In genomic region chr8:82351268-82351943, GRCm38 (mm10) we compare ENCODE assay signal across 9 mouse cellular contexts. TPM values are rescaled to one million over a fixed set of nuclear protein-coding genes. Genes with fewer than 3 reads are reported as not detected.
DNase-seq lines count a peak whose midpoint lies in the region; ATAC-seq and TF ChIP-seq lines count a peak whose summit lies in the region.
"Had no signal": no experiment of that assay in that cellular context is flagged by ENCODE, and none has a peak within 500 bp of the region (broad histone marks: within the 10 kb centered on the region; RNA-seq: fewer than 3 reads in every experiment).

No protein-coding gene starts in this region.

- H3K9me3 ChIP-seq in kidney, embryonic 15.5 days (replicated peaks): no peaks in the 10 kb centered on the region
- H3K9me3 ChIP-seq: heart, embryonic 15.5 days; lung, embryonic 15.5 days had no signal

- H3K4me3 ChIP-seq in kidney, embryonic 15.5 days (replicated peaks): no peak overlapping the region
- H3K4me3 ChIP-seq in small intestine, adult 2 months (ENCODE audit: low read depth, low read length): no peak overlapping the region
- H3K4me3 ChIP-seq: heart, embryonic 15.5 days; lung, embryonic 15.5 days had no signal

- H3K4me1 ChIP-seq in kidney, embryonic 15.5 days: peaks cover 6% of the 10 kb centered on the region; the same call in 1 of the 2 replicates
- H3K4me1 ChIP-seq in small intestine, adult 2 months (ENCODE audit: control insufficient read depth, insufficient read depth, insufficient read length, low read length): peaks cover 20% of the 10 kb centered on the region; the same call in 1 of the 2 replicates
- H3K4me1 ChIP-seq: lung, embryonic 15.5 days had no signal

- 51% methylated on average over 1 of the region's 1 CpGs for WGBS in kidney, embryonic 15.5 days
- 23% methylated on average over 1 of the region's 1 CpGs for whole genome bisulfite sequencing in small intestine, adult 2 months

- no peaks in the 10 kb centered on the region for H3K27me3 ChIP-seq in kidney, embryonic 15.5 days
- no peaks in the 10 kb centered on the region for H3K27me3 ChIP-seq in small intestine, adult 2 months (ENCODE audit: control insufficient read depth, insufficient read depth, low read length)
- H3K27me3 ChIP-seq: heart, embryonic 15.5 days; lung, embryonic 15.5 days had no signal

- H3K27ac ChIP-seq in kidney, embryonic 15.5 days: no peak overlapping the region
- H3K27ac ChIP-seq in small intestine, adult 2 months (ENCODE audit: insufficient read depth, low read depth, low read length): peak overlapping the region; percentile 48
- H3K27ac ChIP-seq: heart, embryonic 15.5 days; lung, embryonic 15.5 days had no signal

- H3K9ac ChIP-seq in kidney, embryonic 15.5 days: no peak overlapping the region
- H3K9ac ChIP-seq: heart, embryonic 15.5 days; lung, embryonic 15.5 days had no signal

- peak; percentile 53; the same call in 1 of the 2 replicates for TF ChIP-seq CTCF in small intestine, adult 2 months (IDR thresholded peaks at IDR 0.05; ENCODE audit: extremely low read depth, insufficient read length, insufficient replicate concordance, low read depth, low read length)

- TF ChIP-seq POLR2A in small intestine, adult 2 months (IDR thresholded peaks at IDR 0.05; ENCODE audit: low read depth, low read length): no peak

- no peak for ATAC-seq in kidney, embryonic 15.5 days (replicated peaks; ENCODE audit: low FRiP score)

- peak; percentile 74 for DNase-seq in kidney, adult 9 months
- peak; percentile 46 for DNase-seq in NIH3T3 (ENCODE audit: low read depth)
- DNase-seq in induced T-regulatory cell, adult 2 months (ENCODE audit: low read depth): peak; percentile 76
- DNase-seq in retina, embryonic 14.5 days (ENCODE audit: low spot score): no peak
- no peak for DNase-seq in urinary bladder, adult 18-20 months (ENCODE audit: low spot score in 2 of 2)

- H3K4me2 ChIP-seq in kidney, embryonic 15.5 days: no peak overlapping the region
- H3K4me2 ChIP-seq: heart, embryonic 15.5 days; lung, embryonic 15.5 days had no signal

- no peaks in the 10 kb centered on the region for H3K36me3 ChIP-seq in kidney, embryonic 15.5 days
- H3K36me3 ChIP-seq in small intestine, adult 2 months (ENCODE audit: control insufficient read depth, insufficient read depth, low read length): peaks cover 8% of the 10 kb centered on the region
- H3K36me3 ChIP-seq: heart, embryonic 15.5 days; lung, embryonic 15.5 days had no signal

RNA-seq across cellular contexts. Expression of gene Il15, which starts 51.6 kb away (rescaled TPM):
- polyA plus RNA-seq in kidney, embryonic 15.5 days (2015; fragmentation: Nextera tagmentation; extraction: Ambion mirVana): 6.4 and 7.5 TPM in 2 replicates
- 6.8 and 27.2 TPM in 2 replicates for polyA plus RNA-seq in small intestine, adult 2 months (2012; rRNA removed)

Comparison
In these comparisons a context has a peak if more than half of its experiments do, and no peak if none do; other contexts are left out.
1. DNase-seq: peak in kidney, adult 9 months (single experiment), NIH3T3 (single experiment) and induced T-regulatory cell, adult 2 months (single experiment); none in retina, embryonic 14.5 days (single experiment) and urinary bladder, adult 18-20 months (0 of 2).